Mouse (Mus musculus) left cerebral cortex, postnatal 25 days (tissue): ENCODE measurements around the gene Gap43. TPM values are rescaled to one million over a fixed set of nuclear protein-coding genes. Genes with fewer than 3 reads are reported as not detected.
"Not testable (repeated sequence)": the region's sequence is repeated elsewhere in the genome, so short reads cannot be mapped to it uniquely, and the experiment has no call there.

Experiments used
- DNase-seq, 2 experiments: peaks; one replicate each; pipeline ENCODE4 v3.0.0; 2022; ENCODE audit warnings: low spot score in 2 of 2, mixed read lengths in 1 of 2
- intact Hi-C: fragments of 180-260 bp; cut with DNase I; formaldehyde crosslinking; loops from one replicate; pipeline ENCODE4 v1.15.1; 2025
- total RNA-seq, 2 experiments: library from RNA; stranded (reverse); gene quantifications; 2 replicates each; pipeline ENCODE4 v1.2.3; 2021

Gene Gap43
- 100 to 1,000 TPM; 344 to 355 TPM for total RNA-seq

DNA sequence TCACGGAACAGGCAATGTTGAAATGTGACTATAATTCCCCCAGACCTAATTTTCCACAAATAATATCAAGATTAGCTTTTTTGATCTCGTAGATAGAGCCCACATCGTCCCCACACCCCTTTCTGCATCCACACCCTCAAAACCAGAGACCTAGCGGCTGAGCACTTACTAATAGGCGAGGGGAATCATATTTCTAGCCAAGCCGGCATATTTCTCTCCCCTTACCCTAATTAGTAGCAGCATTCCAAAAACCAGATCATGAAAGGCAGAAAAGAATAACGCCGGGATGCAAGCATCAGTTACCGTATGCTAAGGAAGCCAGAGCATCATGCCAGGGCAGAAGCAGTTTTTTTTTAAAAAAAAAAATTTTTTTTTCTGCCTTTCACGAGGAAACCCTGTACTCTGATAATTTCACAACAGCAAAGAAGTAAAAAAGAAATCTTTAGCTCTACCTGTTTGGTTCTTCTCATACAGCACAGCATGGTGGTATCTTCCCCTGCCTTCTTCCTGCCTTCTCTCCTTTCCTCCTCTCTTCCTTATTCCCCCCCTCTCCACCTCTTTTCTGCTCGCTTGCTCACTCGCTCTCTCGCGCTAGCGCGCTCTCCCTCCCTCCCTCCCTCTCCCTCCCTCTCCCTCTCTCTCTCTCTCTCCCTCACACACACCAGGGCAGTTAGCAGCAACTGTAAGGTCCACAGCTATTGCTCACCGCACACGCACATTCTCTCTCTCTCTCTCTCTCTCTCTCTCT lies at the start of gene Gap43:
Gap43 (minus strand) TSS at position 631 of the 748 bp plus-strand sequence.
- intact Hi-C loops, result loop anchor here (10.0 kb wide), 1 partner anchor 445 kb away; no protein-coding TSS in a partner anchor
- DNase-seq, result peak in 1 of 2 experiments; percentile 40

DNA sequence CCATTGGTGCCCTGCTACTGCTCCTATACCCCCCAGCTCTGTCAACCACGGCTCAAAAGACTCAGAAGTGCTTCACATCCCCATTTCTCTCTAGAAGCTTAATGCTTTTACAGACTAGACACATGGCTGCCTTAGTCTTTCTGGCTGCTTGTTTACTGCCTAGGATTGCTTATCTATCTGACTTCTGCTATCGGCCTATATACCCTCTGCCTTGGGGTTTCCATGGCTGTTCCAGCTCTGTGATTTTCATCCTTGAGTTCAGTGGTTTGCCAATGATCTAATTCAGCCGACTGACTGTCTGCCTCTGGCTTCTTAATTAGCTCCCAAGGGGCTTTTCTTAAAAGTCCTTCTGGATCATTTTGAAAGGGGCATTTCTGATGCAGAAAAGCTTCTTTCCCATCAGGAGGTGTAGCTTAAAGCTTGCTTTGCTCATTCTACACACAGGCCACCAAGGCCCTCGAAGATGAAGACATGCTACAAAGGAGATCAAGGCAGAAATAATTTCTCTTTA lies 40.9 kb upstream of the Gap43 start:
- DNase-seq, result no peak
- intact Hi-C loops, result no loop called here

DNA sequence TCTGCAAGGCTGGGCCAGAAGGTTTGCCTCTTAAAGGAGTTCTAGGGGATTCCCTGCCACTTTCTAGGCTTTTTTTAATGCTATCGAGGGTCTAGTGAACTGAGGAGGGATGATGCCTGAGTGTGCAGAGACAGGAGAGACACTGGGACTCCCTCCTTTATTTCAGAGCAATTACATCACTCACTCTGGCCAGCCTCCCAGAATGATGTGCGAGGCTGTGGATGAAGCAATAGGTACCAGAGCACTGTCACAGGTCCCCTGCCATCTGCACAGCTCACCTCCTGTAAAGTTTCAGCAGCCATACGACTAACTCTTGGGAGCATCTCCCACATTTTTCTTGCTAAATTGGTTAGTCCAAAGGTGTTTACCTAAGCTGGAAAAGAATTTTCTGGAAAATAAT lies 40.2 kb upstream of the Gap43 start:
- DNase-seq, result no peak
- intact Hi-C loops, result no loop called here

DNA sequence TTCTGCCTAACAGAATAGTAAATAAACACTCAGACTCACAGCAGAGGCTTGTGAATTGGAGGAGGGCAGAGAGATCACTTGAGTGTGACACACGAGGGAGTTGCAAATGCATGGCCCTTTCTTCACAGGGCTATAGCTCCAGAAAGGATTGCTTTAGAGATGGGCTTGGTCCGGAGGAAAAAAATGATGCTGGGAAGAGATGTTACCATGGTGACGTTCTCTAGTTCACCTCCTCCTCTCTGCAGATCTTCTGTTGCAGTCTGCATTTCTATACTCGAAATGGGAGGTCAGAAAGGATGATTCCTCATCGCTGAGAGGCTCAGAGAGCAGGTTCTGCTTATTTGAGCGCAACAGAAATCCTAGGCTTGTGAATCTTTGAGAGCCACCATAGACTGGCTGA lies 29.7 kb upstream of the Gap43 start:
- intact Hi-C loops, result no loop called here
- peak; percentile 46 to 74 for DNase-seq

- intact Hi-C loops, result no loop called here
- no peak for DNase-seq
These were observed 28.9 kb upstream of the Gap43 start for GRCm38 (mm10) chr16:42369346-42369745.

- intact Hi-C loops, result no loop called here
- no peak for DNase-seq
These were observed 19.6 kb upstream of the Gap43 start for GRCm38 (mm10) chr16:42360061-42360460.

DNA sequence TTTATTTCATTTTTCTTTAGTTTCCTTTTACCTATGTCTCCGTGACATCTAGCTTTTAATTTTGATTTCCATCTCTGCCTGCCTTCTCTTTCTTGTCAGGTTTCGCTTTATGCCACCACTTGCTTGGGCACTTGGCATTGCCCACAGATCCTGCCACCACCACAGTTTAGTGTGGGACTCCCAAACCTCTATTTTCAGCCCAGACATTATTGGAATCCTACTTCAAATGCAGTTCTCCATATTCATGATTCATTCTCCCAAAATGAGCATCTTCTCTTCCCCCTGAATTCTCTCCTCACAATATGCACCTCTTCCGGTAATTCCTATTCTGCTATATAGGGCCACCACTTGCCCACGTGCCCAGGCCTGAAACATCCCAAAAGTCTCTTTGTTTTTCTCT lies 17.6 kb upstream of the Gap43 start:
- intact Hi-C loops, result loop anchor here (5.0 kb wide), 1 partner anchor 254 kb away; no protein-coding TSS in a partner anchor
- peak in 1 of 2 experiments; percentile 76 for DNase-seq

GRCm38 (mm10) chr16:42350076-42350475 lies 9.6 kb upstream of the Gap43 start:
- intact Hi-C loops, result no loop called here
- no peak for DNase-seq

- intact Hi-C loops, result loop anchor here (10.0 kb wide), 1 partner anchor 444 kb away; no protein-coding TSS in a partner anchor
These were observed 414 bp upstream of the Gap43 start for GRCm38 (mm10) chr16:42340865-42341264.

GRCm38 (mm10) chr16:42339512-42339911 lies 939 bp downstream of the Gap43 start:
- intact Hi-C loops, result no loop called here
- peak in 1 of 2 experiments; percentile 29 for DNase-seq

More at GRCm38 (mm10) chr16:42340865-42341264, 414 bp upstream of the Gap43 start:
- not testable (repeated sequence) for DNase-seq

- intact Hi-C loops, result no loop called here
- no peak for DNase-seq
These were observed 1.5 kb downstream of the Gap43 start for GRCm38 (mm10) chr16:42338987-42339386.

DNA sequence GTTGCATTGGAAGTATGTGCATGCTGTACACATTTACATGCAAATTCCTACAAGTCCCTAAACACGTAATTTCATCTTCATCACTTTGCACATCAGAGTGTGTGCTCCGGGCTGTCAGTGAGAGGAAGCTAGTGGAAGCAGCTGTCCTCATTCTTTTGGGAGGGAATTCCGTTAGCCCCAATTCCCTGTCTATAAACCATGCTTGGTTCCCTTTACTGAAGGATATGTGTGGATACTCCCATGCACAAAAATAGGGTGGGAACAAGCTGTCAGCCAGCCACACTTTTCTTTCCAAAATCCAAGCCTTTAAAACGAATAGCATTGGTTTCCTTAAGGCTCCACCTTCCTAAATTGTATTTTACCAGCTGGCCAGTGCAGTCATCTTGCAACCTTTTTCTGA lies 2.1 kb downstream of the Gap43 start:
- intact Hi-C loops, result no loop called here
- DNase-seq, result peak in 1 of 2 experiments; percentile 70

DNA sequence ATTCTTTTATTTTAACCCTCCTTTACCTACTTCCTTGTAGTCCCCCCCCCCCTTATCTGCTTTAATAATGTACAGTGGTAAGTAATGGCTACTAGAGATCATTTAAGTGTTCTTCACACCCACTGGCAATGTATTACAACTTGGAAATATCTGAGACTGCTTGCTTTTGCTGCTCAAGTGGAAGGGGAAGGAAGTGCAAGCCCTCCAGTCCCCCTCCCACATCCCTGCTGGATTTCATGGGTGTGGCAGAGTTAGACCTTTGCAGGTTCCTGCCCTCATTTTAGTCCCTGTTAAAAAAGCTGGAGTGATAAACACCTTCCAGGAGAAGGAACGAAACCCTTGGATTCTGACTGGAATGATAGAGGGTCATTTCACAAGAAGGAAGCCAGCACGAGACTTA lies 2.8 kb downstream of the Gap43 start:
- intact Hi-C loops, result no loop called here
- no peak for DNase-seq

DNA sequence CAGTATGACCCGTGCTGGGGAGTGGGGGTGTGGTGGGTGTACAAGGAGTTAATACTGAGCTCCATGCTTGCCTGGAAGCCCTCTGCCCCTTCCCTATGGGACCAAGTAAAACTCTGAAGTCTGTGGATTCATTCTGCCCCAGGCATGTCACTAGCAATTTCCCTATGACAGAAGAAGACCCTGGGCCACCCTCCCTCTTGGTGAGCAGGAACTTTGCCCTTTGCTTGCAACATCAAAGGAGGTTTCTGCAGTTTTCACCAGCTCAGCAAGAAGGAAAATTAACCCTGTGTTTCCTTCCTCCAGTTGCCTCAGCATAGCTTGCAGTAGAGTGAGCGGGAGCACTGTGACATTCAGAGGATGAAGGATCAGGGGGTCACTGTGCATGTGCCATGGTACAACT lies 3.8 kb downstream of the Gap43 start:
- DNase-seq, result no peak
- intact Hi-C loops, result no loop called here

GRCm38 (mm10) chr16:42332321-42332720 lies 8.1 kb downstream of the Gap43 start:
- DNase-seq, result no peak
- intact Hi-C loops, result no loop called here

- no peak for DNase-seq
- intact Hi-C loops, result no loop called here
These were observed 14.3 kb downstream of the Gap43 start for GRCm38 (mm10) chr16:42326191-42326590.

GRCm38 (mm10) chr16:42325536-42325935 lies 14.9 kb downstream of the Gap43 start:
- intact Hi-C loops, result no loop called here
- peak in 1 of 2 experiments; percentile 77 for DNase-seq

DNA sequence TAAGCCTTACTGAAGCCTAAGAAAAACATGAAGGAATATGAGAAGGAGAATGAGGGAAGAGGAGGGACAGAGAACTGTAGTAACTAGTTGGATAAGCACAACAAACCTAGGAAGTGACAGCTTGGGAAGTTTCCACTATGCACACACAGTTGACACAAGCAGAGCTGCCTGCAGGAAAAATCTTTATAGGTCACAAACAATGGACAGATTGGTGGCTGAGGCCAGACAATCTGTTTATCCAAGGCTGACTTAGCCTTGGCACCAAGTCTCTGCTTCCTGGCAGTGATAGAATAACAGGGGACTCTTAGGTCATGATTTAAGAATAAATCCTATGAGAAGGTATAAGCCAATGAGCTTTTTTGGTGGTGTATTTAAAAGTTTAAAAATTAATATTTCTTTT lies 20.6 kb downstream of the Gap43 start:
- DNase-seq, result no peak
- intact Hi-C loops, result no loop called here

DNA sequence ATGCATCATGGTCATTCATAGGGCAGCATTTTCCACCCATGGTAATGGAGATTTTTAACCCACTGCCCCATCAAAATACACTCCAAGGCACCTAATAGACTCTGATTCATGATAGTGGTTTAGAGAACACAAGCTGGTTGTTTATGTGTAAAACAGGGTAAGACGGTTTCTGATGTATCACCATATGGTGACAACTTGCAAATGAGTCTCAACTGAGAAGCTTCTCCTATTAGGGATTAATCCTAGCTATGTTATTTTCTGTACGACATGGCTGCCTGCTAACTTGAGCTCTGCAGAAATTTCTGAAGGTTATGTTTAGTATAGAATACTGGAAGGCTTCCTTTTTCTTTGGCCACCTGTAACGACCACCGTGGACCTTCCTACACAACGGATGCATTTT lies 21.1 kb downstream of the Gap43 start:
- DNase-seq, result no peak
- intact Hi-C loops, result no loop called here

- intact Hi-C loops, result no loop called here
- DNase-seq, result no peak
These were observed 28.3 kb downstream of the Gap43 start for GRCm38 (mm10) chr16:42312125-42312524.

DNA sequence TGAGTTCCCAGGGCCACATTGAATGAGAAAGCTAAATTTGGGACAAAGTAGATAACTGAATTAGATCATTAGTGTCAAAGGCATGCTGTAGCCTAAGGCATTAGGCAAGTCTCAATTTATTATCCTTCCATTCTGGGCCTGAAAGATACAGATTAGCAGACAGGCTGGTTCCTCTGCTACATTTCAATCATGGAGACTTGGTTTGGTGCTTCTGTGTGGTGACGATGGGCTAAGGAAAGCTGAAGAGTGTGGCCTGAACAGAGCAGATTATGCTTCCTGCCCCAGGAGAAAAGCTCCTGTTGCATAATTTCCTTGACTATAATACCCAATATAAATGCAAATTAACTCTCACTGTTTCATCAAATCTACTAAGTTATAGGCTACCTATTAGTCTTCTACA lies 31.7 kb downstream of the Gap43 start:
- no peak for DNase-seq
- intact Hi-C loops, result no loop called here
